Mouse (Mus musculus) kidney, adult 2 months (tissue): Measurements from ENCODE around the gene Upk3b. TPM values are rescaled to one million over a fixed set of nuclear protein-coding genes. Genes with fewer than 3 reads are reported as not detected.

Experiments used
- DNase-seq: peaks from one replicate; pipeline ENCODE4 v3.0.0; 2021
- H3K27ac ChIP-seq: fragments of 200-500 bp; 2 replicates; pipeline ENCODE4 v1.5.1; 2012; ENCODE audit warnings: low read depth, low read length, control low read depth, inconsistent platforms; ENCODE audit not compliant: insufficient read depth
- H3K27me3 ChIP-seq: fragments of 200-500 bp; replicated peaks from 2 replicates; pipeline ENCODE4 v1.6.1; 2012; ENCODE audit warnings: mild to moderate bottlenecking, moderate library complexity, low read length, inconsistent platforms; ENCODE audit not compliant: control insufficient read depth, insufficient read depth
- H3K36me3 ChIP-seq: fragments of 200-500 bp; 2 replicates; pipeline ENCODE4 v1.6.1; 2012; ENCODE audit warnings: mild to moderate bottlenecking, moderate library complexity, low read length, inconsistent platforms; ENCODE audit not compliant: control insufficient read depth, insufficient read depth
- H3K4me1 ChIP-seq: fragments of 200-500 bp; 2 replicates; pipeline ENCODE4 v1.6.1; 2011; ENCODE audit warnings: low read length; ENCODE audit not compliant: control insufficient read depth, insufficient read depth
- H3K4me3 ChIP-seq: fragments of 200-500 bp; 2 replicates; pipeline ENCODE4 v1.5.1; 2011; ENCODE audit warnings: mild to moderate bottlenecking, low read depth, low read length, control low read depth; ENCODE audit not compliant: insufficient read depth
- CTCF ChIP-seq: fragments of 200-500 bp; conservative IDR thresholded peaks from 2 replicates; pipeline ENCODE4 v1.5.1; 2011; ENCODE audit warnings: low read depth, mild to moderate bottlenecking, control low read depth, low read length, moderate library complexity, mixed read lengths; ENCODE audit not compliant: insufficient read depth, insufficient read length
- POLR2A ChIP-seq: fragments of 200-500 bp; IDR thresholded peaks from one replicate; pipeline ENCODE4 v1.6.1; 2011; ENCODE audit warnings: low read depth, low read length, control low read depth
- WGBS: fragments of 180-500 bp; shearing (Covaris S2); methylation state at CpG from one replicate; pipeline ENCODE4 v1.1.7; 2018; 5-methylcytosine and 5-hydroxymethylcytosine counted together
- polyA plus RNA-seq: library from polyadenylated mRNA; depleted of rRNA; stranded (reverse); fragments of >200 nt; gene quantifications from 2 replicates; pipeline ENCODE4 v1.2.3, GENCODE M21; 2012

Gene Upk3b
- polyA plus RNA-seq, 1 experiment = 7.7 TPM

DNA sequence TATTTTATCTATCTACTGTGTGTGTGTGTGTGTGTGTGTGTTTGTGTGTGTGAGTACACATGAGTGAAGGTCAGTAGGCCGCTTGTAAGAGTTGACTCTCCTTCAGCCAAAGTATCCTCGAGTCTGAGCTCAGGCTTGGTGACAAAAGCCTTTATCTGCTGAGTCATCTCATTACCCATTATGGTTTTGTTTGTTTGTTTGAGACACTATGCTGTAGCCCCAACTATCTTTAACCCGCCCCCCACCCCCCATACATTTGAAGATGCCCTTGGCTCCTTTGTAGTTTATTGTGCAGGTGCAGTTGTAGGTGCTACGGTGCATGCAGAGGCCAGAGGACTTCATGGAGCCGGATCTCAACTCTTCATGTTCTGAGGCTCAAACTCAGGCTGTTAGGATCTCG, 37.1 kb upstream of the Upk3b start:
- Histone ChIP-seq H3K36me3 (no peaks in the 10 kb centered on the region), H3K4me3 (no peak overlapping the region), H3K27ac (no peak overlapping the region), H3K27me3 (no peaks in the 10 kb centered on the region), H3K4me1 (no peaks in the 10 kb centered on the region)
- WGBS = 91% methylated on average over 6 of the region's 6 CpGs
- DNase-seq = no peak
- no peak for TF ChIP-seq POLR2A
- TF ChIP-seq CTCF = no peak

DNA sequence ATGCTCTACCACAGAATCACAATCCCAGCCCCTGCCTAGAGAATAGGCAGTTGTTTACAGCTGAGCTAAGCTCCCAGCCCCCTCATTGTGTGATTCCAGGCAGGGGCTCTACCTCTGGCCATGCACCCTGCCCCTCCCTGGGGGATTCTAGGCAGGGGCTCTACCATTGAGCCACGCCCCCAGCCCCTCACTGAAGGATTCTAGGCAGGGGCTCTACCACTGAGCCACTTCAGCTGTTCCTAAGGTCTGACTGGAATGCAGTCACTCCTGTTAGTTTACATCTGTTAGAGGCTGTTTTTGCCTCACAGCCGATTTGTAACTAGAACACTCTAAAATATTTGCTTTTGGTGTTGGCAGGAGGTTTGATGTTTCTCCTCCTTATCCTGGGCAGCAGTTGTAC, 36.0 kb upstream of the Upk3b start:
- H3K27ac ChIP-seq = no peak overlapping the region
- no peak overlapping the region for H3K4me3 ChIP-seq
- no peak for DNase-seq
- no peaks in the 10 kb centered on the region for H3K4me1 ChIP-seq
- no peaks in the 10 kb centered on the region for H3K36me3 ChIP-seq
- H3K27me3 ChIP-seq = no peaks in the 10 kb centered on the region
- no peak for TF ChIP-seq CTCF
- TF ChIP-seq POLR2A = no peak
- 50% methylated on average over 2 of the region's 2 CpGs for WGBS

DNA sequence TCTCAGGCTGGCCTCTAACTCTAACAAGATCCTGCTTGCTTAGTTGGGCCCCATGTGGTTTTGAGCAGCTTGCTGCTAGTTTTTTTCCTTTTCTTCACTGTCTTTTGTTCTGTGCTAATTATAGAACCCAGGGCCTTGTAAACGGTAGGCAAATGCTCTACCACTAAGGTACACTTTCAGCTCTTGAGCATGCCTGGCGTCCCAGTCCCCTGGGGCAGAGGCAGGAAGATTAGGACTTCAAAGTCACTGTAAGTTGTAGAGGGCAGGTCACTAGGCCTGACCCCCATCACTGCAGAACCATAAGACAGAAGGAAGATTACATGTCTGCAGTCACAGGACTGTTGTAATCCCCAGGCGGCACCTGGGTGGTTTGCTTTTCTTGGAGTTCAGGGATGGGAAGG, 35.5 kb upstream of the Upk3b start:
- H3K27ac ChIP-seq = 0 out of 2 replicates have a peak overlapping the region, but pooled peaks have one; percentile 12
- TF ChIP-seq CTCF (no peak), POLR2A (no peak)
- H3K36me3 ChIP-seq = no peaks in the 10 kb centered on the region
- no peak for DNase-seq
- H3K27me3 ChIP-seq = no peaks in the 10 kb centered on the region
- no peaks in the 10 kb centered on the region for H3K4me1 ChIP-seq
- WGBS = 45% methylated on average over 3 of the region's 3 CpGs
- H3K4me3 ChIP-seq = no peak overlapping the region

DNA sequence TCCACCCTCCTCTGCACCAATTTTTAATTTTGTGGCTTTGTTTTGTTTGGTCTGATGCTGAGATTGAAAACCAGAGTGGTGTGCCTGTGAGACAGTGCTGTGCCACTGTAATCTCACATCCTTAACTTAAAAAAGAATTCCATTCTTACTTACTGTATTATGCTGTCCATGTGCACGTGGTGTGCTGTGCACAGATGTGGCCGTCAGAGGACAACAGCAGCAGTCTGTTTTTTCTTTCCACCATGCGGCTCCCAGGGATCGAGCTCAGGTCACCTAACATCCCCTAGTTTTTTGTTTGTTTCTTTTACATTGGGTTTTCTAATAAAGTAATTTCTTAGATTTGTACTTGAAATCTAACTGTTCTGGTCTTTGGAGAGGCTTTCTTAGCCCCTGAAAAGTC, 33.8 kb upstream of the Upk3b start:
- H3K4me3 ChIP-seq = no peak overlapping the region
- H3K36me3 ChIP-seq = no peaks in the 10 kb centered on the region
- WGBS = 60% methylated on average over 4 of the region's 4 CpGs
- H3K27ac ChIP-seq = no peak overlapping the region
- no peaks in the 10 kb centered on the region for H3K27me3 ChIP-seq
- TF ChIP-seq CTCF = no peak
- TF ChIP-seq POLR2A = no peak
- no peak for DNase-seq
- H3K4me1 ChIP-seq = no peaks in the 10 kb centered on the region

DNA sequence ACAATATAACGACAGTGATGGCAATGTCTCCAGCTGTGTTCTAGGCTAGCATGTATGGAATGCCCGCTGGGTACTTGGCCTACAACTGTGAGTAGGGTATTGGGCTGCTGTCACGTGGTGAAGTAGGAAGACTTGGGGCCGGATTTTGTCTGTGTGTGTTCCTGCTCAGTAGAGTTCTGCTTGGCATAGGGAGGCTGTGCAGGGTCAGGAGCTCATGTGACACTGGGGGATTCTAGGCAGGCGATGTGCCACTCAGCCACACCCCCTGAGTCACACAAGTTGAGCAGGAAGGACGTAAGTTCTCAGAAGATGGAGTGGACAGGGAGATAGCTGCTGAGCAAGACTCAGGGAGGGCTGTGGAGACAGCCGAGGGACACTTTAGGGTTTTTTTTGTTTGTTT, 30.6 kb upstream of the Upk3b start:
- TF ChIP-seq POLR2A (no peak), CTCF (no peak)
- no peak for DNase-seq
- WGBS = 67% methylated on average over 7 of the region's 7 CpGs
- Histone ChIP-seq H3K4me3 (no peak overlapping the region), H3K4me1 (no peaks in the 10 kb centered on the region), H3K27ac (no peak overlapping the region), H3K36me3 (no peaks in the 10 kb centered on the region; the same call in 1 of the 2 replicates), H3K27me3 (no peaks in the 10 kb centered on the region)

DNA sequence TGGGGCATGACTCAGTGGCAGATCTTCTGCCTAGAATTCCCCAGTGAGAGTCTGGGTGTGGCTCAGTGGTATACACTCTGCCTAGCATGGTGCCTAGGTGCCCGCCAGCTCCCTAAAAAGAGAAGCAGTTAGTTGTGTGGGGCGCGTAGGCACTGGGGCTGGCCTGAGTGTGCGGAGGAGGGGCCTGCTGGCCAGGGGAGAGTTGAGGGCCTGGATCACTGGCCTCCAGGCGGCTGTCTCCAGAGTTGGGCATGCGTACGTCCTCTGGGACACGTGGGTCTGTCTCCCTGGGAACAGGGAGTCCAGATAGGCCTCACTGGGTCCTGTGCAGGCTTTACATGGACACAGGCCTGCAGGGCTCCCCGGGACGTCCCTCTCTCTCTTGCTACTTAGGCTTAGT, 23.4 kb upstream of the Upk3b start:
- peak; percentile 55 for DNase-seq
- H3K27ac ChIP-seq = peak overlapping the region; percentile 77; the same call in 1 of the 2 replicates
- H3K36me3 ChIP-seq = no peaks in the 10 kb centered on the region; the same call in 1 of the 2 replicates
- WGBS = 64% methylated on average over 10 of the region's 10 CpGs
- H3K27me3 ChIP-seq = no peaks in the 10 kb centered on the region
- 0 out of 2 replicates have a peak, but pooled peaks cover 2% of the 10 kb centered on the region for H3K4me1 ChIP-seq
- H3K4me3 ChIP-seq = no peak overlapping the region
- TF ChIP-seq CTCF = no peak
- TF ChIP-seq POLR2A = no peak

DNA sequence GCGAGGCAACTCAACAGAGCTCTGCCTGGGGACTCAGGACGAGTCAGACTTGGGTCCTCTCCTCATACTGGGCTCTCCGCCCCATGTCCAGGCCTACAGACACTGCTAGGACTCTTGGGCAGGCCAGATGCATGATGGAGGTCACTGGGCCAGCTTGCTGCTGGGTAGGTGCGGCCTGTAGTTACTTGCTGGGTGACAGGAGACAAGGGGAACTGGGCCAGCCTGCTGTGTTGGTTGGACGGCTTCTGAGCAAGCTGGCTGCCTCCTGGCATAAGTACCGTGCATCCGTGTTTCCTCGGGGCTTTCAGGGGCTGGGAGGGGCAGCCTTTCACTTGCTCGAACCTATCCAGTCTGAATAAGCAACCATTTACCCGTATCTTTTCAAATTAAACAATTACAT, 22.7 kb upstream of the Upk3b start:
- no peak overlapping the region for H3K4me3 ChIP-seq
- H3K4me1 ChIP-seq = 0 out of 2 replicates have a peak, but pooled peaks cover 2% of the 10 kb centered on the region
- TF ChIP-seq POLR2A (no peak), CTCF (no peak)
- no peaks in the 10 kb centered on the region; the same call in 1 of the 2 replicates for H3K36me3 ChIP-seq
- 61% methylated on average over 10 of the region's 10 CpGs for WGBS
- peak; percentile 46 for DNase-seq
- no peaks in the 10 kb centered on the region for H3K27me3 ChIP-seq
- peak overlapping the region; percentile 77; the same call in 1 of the 2 replicates for H3K27ac ChIP-seq
